ENCODE assay signal across 25 mouse cellular contexts in genomic region chr17:71027186-71027585, GRCm38 (mm10).
"Had no signal": no experiment of that assay in that cellular context is flagged by ENCODE, and none has a peak within 500 bp of the region (broad histone marks: within the 10 kb centered on the region; RNA-seq: fewer than 3 reads in every experiment).

No protein-coding gene starts in this region.

- H3K4me3 ChIP-seq: layer of hippocampus, adult 2 months; limb, embryonic 10.5 days; limb, embryonic 13.5 days; liver, embryonic 12.5 days; liver, embryonic 15.5 days; lung, embryonic 15.5 days; megakaryocyte, embryonic 14.5 days; midbrain, embryonic 10.5 days; neural tube, embryonic 12.5 days; neural tube, embryonic 15.5 days had no signal

- H3K27ac ChIP-seq: kidney, postnatal 0 days; layer of hippocampus, adult 2 months; limb, embryonic 10.5 days; limb, embryonic 13.5 days; liver, embryonic 12.5 days; liver, embryonic 15.5 days; lung, embryonic 15.5 days; midbrain, embryonic 10.5 days; neural tube, embryonic 12.5 days; neural tube, embryonic 15.5 days; stomach, postnatal 0 days had no signal

- H3K36me3 ChIP-seq: limb, embryonic 10.5 days; limb, embryonic 13.5 days; liver, embryonic 12.5 days; liver, embryonic 15.5 days; lung, embryonic 15.5 days; midbrain, embryonic 10.5 days; neural tube, embryonic 12.5 days; neural tube, embryonic 15.5 days had no signal

- DNase-seq: kidney, postnatal 25 days; layer of hippocampus, adult 9-11 months; liver; lung, adult 18-20 months; lung, postnatal 10 days; lung, postnatal 36 days; midbrain, embryonic 14.5 days; right cerebral cortex, adult 18-20 months; right cerebral cortex, postnatal 14 days; right cerebral cortex, postnatal 4 days; thymus, adult 2 months; thymus, postnatal 14 days; thymus, postnatal 4 days had no signal

- H3K4me2 ChIP-seq: limb, embryonic 13.5 days; liver, embryonic 12.5 days; liver, embryonic 15.5 days; lung, embryonic 15.5 days; neural tube, embryonic 12.5 days; neural tube, embryonic 15.5 days had no signal

- H3K9me3 ChIP-seq: limb, embryonic 10.5 days; limb, embryonic 13.5 days; liver, embryonic 12.5 days; liver, embryonic 15.5 days; lung, embryonic 15.5 days; megakaryocyte, embryonic 14.5 days; midbrain, embryonic 10.5 days; neural tube, embryonic 12.5 days; neural tube, embryonic 15.5 days had no signal

- ATAC-seq: liver, embryonic 12.5 days had no signal

- H3K9ac ChIP-seq: limb, embryonic 13.5 days; liver, embryonic 12.5 days; liver, embryonic 15.5 days; lung, embryonic 15.5 days; neural tube, embryonic 12.5 days; neural tube, embryonic 15.5 days had no signal

- H3K27me3 ChIP-seq: limb, embryonic 13.5 days; liver, embryonic 12.5 days; liver, embryonic 15.5 days; lung, embryonic 15.5 days; megakaryocyte, embryonic 14.5 days; neural tube, embryonic 12.5 days; neural tube, embryonic 15.5 days had no signal

- H3K4me1 ChIP-seq: liver, embryonic 12.5 days; liver, embryonic 15.5 days; lung, embryonic 15.5 days; neural tube, embryonic 12.5 days; neural tube, embryonic 15.5 days had no signal
